Mouse (Mus musculus): ENCODE measurements around the gene Uvssa.

DNA sequence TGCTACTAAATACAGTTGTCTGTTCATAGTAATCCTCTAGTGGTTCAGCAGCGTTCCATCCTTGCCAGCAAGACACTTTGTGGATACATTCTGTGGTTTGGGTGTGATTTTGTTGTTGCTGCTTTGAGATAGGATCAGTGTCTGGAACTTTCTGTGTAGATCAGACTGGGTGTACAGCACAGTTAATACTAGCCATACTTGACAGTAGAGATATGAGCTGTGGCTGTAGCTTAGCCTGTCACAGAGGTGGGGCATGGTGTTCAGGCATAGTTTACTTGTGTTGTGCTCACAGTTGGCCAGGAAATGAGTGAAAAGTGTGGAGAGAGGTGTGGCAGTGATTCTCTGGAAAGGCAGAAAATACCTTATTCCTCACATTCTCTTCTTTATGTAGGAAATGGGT, 20.9 kb upstream of the Uvssa start:
- no peak for TF ChIP-seq GATA1 (IDR thresholded peaks at IDR 0.05; ENCODE audit: low read length)
- no peak for TF ChIP-seq TAL1 (IDR thresholded peaks at IDR 0.05; ENCODE audit: low read length)
